Mouse (Mus musculus): ENCODE results near the gene Thbd. TPM values are rescaled to one million over a fixed set of nuclear protein-coding genes. Genes with fewer than 3 reads are reported as not detected.
A peak's percentile ranks its signal among the peaks of the same experiment; 100 is the strongest.

Gene Thbd
- polyA plus RNA-seq, 1 experiment from 2014 or later: 6.0 TPM

GRCm38 (mm10) chr2:148397784-148398100, 10.2 kb downstream of the Thbd start:
- Histone ChIP-seq H3K9me3 (ENCODE audit: control insufficient read depth, low read length) (no peaks in the 10 kb centered on the region), H3K27me3 (ENCODE audit: control insufficient read depth, insufficient read depth, low read length) (peaks cover 15% of the 10 kb centered on the region; the same call in 1 of the 2 replicates), H3K36me3 (ENCODE audit: control insufficient read depth, insufficient read depth, low read length) (no peaks in the 10 kb centered on the region), H3K27ac (ENCODE audit: low read depth, low read length) (no peak overlapping the region), H3K9ac (ENCODE audit: low read length) (no peak overlapping the region), H3K4me2 (ENCODE audit: low read depth, low read length, severe bottlenecking) (no peak overlapping the region), H3K4me1 (replicated peaks; ENCODE audit: control insufficient read depth, insufficient read depth, low read length) (0 out of 2 replicates have a peak, but pooled peaks cover 2% of the 10 kb centered on the region), H3K4me3 (ENCODE audit: low read depth, low read length) (no peak overlapping the region)
- ATAC-seq (replicated peaks; ENCODE audit: low FRiP score) (no peak), DNase-seq (ENCODE audit: low spot score) (no peak)
- 100% methylated on average over 1 of the region's 1 CpGs for WGBS

- H3K9ac ChIP-seq (ENCODE audit: low read length): no peak overlapping the region
- WGBS: 80% methylated on average over 11 of the region's 11 CpGs
- 0 out of 2 replicates have a peak, but pooled peaks cover 2% of the 10 kb centered on the region for H3K4me1 ChIP-seq (replicated peaks; ENCODE audit: control insufficient read depth, insufficient read depth, low read length)
- peaks cover 15% of the 10 kb centered on the region; the same call in 1 of the 2 replicates for H3K27me3 ChIP-seq (ENCODE audit: control insufficient read depth, insufficient read depth, low read length)
- no peaks in the 10 kb centered on the region for H3K36me3 ChIP-seq (ENCODE audit: control insufficient read depth, insufficient read depth, low read length)
- no peak overlapping the region for H3K4me3 ChIP-seq (ENCODE audit: low read depth, low read length)
- no peak overlapping the region for H3K27ac ChIP-seq (ENCODE audit: low read depth, low read length)
- H3K4me2 ChIP-seq (ENCODE audit: low read depth, low read length, severe bottlenecking): no peak overlapping the region
- ATAC-seq (replicated peaks; ENCODE audit: low FRiP score): no peak
- no peaks in the 10 kb centered on the region for H3K9me3 ChIP-seq (ENCODE audit: control insufficient read depth, low read length)
- DNase-seq (ENCODE audit: low spot score): no peak
Observed at GRCm38 (mm10) chr2:148397015-148397783, 10.8 kb downstream of the Thbd start.

- no peak for DNase-seq (ENCODE audit: low spot score)
- ATAC-seq (replicated peaks; ENCODE audit: low FRiP score): no peak
- H3K9ac ChIP-seq (ENCODE audit: low read length): no peak overlapping the region
- WGBS: 75% methylated on average over 10 of the region's 10 CpGs
- H3K4me3 ChIP-seq (ENCODE audit: low read depth, low read length): no peak overlapping the region
- H3K27ac ChIP-seq (ENCODE audit: low read depth, low read length): no peak overlapping the region
- peaks cover 15% of the 10 kb centered on the region; the same call in 1 of the 2 replicates for H3K27me3 ChIP-seq (ENCODE audit: control insufficient read depth, insufficient read depth, low read length)
- 0 out of 2 replicates have a peak, but pooled peaks cover 2% of the 10 kb centered on the region for H3K4me1 ChIP-seq (replicated peaks; ENCODE audit: control insufficient read depth, insufficient read depth, low read length)
- H3K4me2 ChIP-seq (ENCODE audit: low read depth, low read length, severe bottlenecking): no peak overlapping the region
- no peaks in the 10 kb centered on the region for H3K9me3 ChIP-seq (ENCODE audit: control insufficient read depth, low read length)
- no peaks in the 10 kb centered on the region for H3K36me3 ChIP-seq (ENCODE audit: control insufficient read depth, insufficient read depth, low read length)
Observed at GRCm38 (mm10) chr2:148396209-148396608, 11.8 kb downstream of the Thbd start.

- Histone ChIP-seq H3K9me3 (ENCODE audit: control insufficient read depth, low read length) (no peaks in the 10 kb centered on the region), H3K27ac (ENCODE audit: low read depth, low read length) (no peak within 1 kb of the TSS), H3K36me3 (ENCODE audit: control insufficient read depth, insufficient read depth, low read length) (no peaks in the 10 kb centered on the region), H3K4me1 (replicated peaks; ENCODE audit: control insufficient read depth, insufficient read depth, low read length) (0 out of 2 replicates have a peak, but pooled peaks cover 2% of the 10 kb centered on the region), H3K9ac (ENCODE audit: low read length) (peak within 1 kb of the TSS; percentile 32), H3K4me3 (ENCODE audit: low read depth, low read length) (peak within 1 kb of the TSS; percentile 45), H3K27me3 (ENCODE audit: control insufficient read depth, insufficient read depth, low read length) (peaks cover 15% of the 10 kb centered on the region; the same call in 1 of the 2 replicates), H3K4me2 (ENCODE audit: low read depth, low read length, severe bottlenecking) (peak within 1 kb of the TSS; percentile 90)
- 4% methylated on average over 83 of the region's 83 CpGs for WGBS
- DNase-seq (ENCODE audit: low spot score): peak; percentile 69
- ATAC-seq (replicated peaks; ENCODE audit: low FRiP score): peak; percentile 86
Observed at GRCm38 (mm10) chr2:148395131-148396051, 12.6 kb downstream of the Thbd start, which contains the start of gene Sstr4. TSS of gene Sstr4 (plus strand) at chr2:148395344.

GRCm38 (mm10) chr2:148393846-148394245, 14.1 kb downstream of the Thbd start:
- ATAC-seq (replicated peaks; ENCODE audit: low FRiP score): no peak
- Histone ChIP-seq H3K4me3 (ENCODE audit: low read depth, low read length) (no peak overlapping the region), H3K4me1 (replicated peaks; ENCODE audit: control insufficient read depth, insufficient read depth, low read length) (0 out of 2 replicates have a peak, but pooled peaks cover 2% of the 10 kb centered on the region), H3K9ac (ENCODE audit: low read length) (no peak overlapping the region), H3K36me3 (ENCODE audit: control insufficient read depth, insufficient read depth, low read length) (no peaks in the 10 kb centered on the region), H3K27ac (ENCODE audit: low read depth, low read length) (no peak overlapping the region), H3K4me2 (ENCODE audit: low read depth, low read length, severe bottlenecking) (no peak overlapping the region), H3K27me3 (ENCODE audit: control insufficient read depth, insufficient read depth, low read length) (peaks cover 15% of the 10 kb centered on the region; the same call in 1 of the 2 replicates), H3K9me3 (ENCODE audit: control insufficient read depth, low read length) (no peaks in the 10 kb centered on the region)
- DNase-seq (ENCODE audit: low spot score): no peak

GRCm38 (mm10) chr2:148393149-148393548, 14.8 kb downstream of the Thbd start:
- DNase-seq (ENCODE audit: low spot score): no peak

GRCm38 (mm10) chr2:148387652-148388581, 20.1 kb downstream of the Thbd start:
- H3K9ac ChIP-seq (ENCODE audit: low read length): no peak overlapping the region
- no peaks in the 10 kb centered on the region for H3K36me3 ChIP-seq (ENCODE audit: control insufficient read depth, insufficient read depth, low read length)
- H3K4me2 ChIP-seq (ENCODE audit: low read depth, low read length, severe bottlenecking): no peak overlapping the region
- no peak for ATAC-seq (replicated peaks; ENCODE audit: low FRiP score)
- no peaks in the 10 kb centered on the region for H3K4me1 ChIP-seq (replicated peaks; ENCODE audit: control insufficient read depth, insufficient read depth, low read length)
- no peak overlapping the region for H3K27ac ChIP-seq (ENCODE audit: low read depth, low read length)
- no peak for DNase-seq (ENCODE audit: low spot score)
- WGBS: 79% methylated on average over 6 of the region's 6 CpGs
- no peak overlapping the region for H3K4me3 ChIP-seq (ENCODE audit: low read depth, low read length)
- H3K9me3 ChIP-seq (ENCODE audit: control insufficient read depth, low read length): no peaks in the 10 kb centered on the region
- H3K27me3 ChIP-seq (ENCODE audit: control insufficient read depth, insufficient read depth, low read length): no peaks in the 10 kb centered on the region

More at GRCm38 (mm10) chr2:148393149-148393548, 14.8 kb downstream of the Thbd start:
- no peak for ATAC-seq (replicated peaks; ENCODE audit: low FRiP score)
- Histone ChIP-seq H3K9me3 (ENCODE audit: control insufficient read depth, low read length) (no peaks in the 10 kb centered on the region), H3K4me3 (ENCODE audit: low read depth, low read length) (no peak overlapping the region), H3K36me3 (ENCODE audit: control insufficient read depth, insufficient read depth, low read length) (no peaks in the 10 kb centered on the region), H3K27me3 (ENCODE audit: control insufficient read depth, insufficient read depth, low read length) (peaks cover 15% of the 10 kb centered on the region; the same call in 1 of the 2 replicates), H3K9ac (ENCODE audit: low read length) (no peak overlapping the region), H3K4me2 (ENCODE audit: low read depth, low read length, severe bottlenecking) (no peak overlapping the region), H3K4me1 (replicated peaks; ENCODE audit: control insufficient read depth, insufficient read depth, low read length) (0 out of 2 replicates have a peak, but pooled peaks cover 2% of the 10 kb centered on the region), H3K27ac (ENCODE audit: low read depth, low read length) (no peak overlapping the region)
- 84% methylated on average over 1 of the region's 1 CpGs for WGBS

GRCm38 (mm10) chr2:148386927-148387326, 21.1 kb downstream of the Thbd start:
- no peak for DNase-seq (ENCODE audit: low spot score)
- Histone ChIP-seq H3K4me3 (ENCODE audit: low read depth, low read length) (no peak overlapping the region), H3K9me3 (ENCODE audit: control insufficient read depth, low read length) (no peaks in the 10 kb centered on the region), H3K27ac (ENCODE audit: low read depth, low read length) (no peak overlapping the region), H3K27me3 (ENCODE audit: control insufficient read depth, insufficient read depth, low read length) (no peaks in the 10 kb centered on the region), H3K36me3 (ENCODE audit: control insufficient read depth, insufficient read depth, low read length) (no peaks in the 10 kb centered on the region), H3K4me2 (ENCODE audit: low read depth, low read length, severe bottlenecking) (no peak overlapping the region), H3K9ac (ENCODE audit: low read length) (no peak overlapping the region), H3K4me1 (replicated peaks; ENCODE audit: control insufficient read depth, insufficient read depth, low read length) (no peaks in the 10 kb centered on the region)
- ATAC-seq (replicated peaks; ENCODE audit: low FRiP score): no peak
- 95% methylated on average over 2 of the region's 2 CpGs for WGBS

Data from forebrain, embryonic 11.5 days (tissue).